Mouse (Mus musculus) cerebellum, adult 11 months (tissue): ENCODE measurements around the gene Aldoc.

Experiments used
- DNase-seq: peaks from one replicate; pipeline ENCODE4 v3.0.0; 2022

Gene Aldoc

GRCm38 (mm10) chr11:78363309-78364007, 40.7 kb downstream of the Aldoc start:
- no peak for DNase-seq

- DNase-seq = no peak
These were observed 41.3 kb downstream of the Aldoc start for GRCm38 (mm10) chr11:78364103-78364502.

GRCm38 (mm10) chr11:78367456-78368225, 44.9 kb downstream of the Aldoc start:
- no peak for DNase-seq

GRCm38 (mm10) chr11:78370389-78370788, 47.6 kb downstream of the Aldoc start:
- no peak for DNase-seq

- no peak for DNase-seq
These were observed 48.9 kb downstream of the Aldoc start for GRCm38 (mm10) chr11:78371711-78372110.

GRCm38 (mm10) chr11:78372166-78372565, 49.4 kb downstream of the Aldoc start:
- no peak for DNase-seq

- no peak for DNase-seq
These were observed 49.8 kb downstream of the Aldoc start for GRCm38 (mm10) chr11:78372610-78373009.

GRCm38 (mm10) chr11:78374147-78374546, 51.4 kb downstream of the Aldoc start:
- DNase-seq = no peak
